Mouse (Mus musculus) retina, adult 2 months (tissue): ENCODE measurements at regions not wholly inside any gene's neighbourhood (a gene's known extent, or its start where the extent isn't known, plus 50 kb on each side); places are given as distances from the start of the nearest gene placed in this dataset.

Experiments
- DNase-seq: peaks from one replicate; pipeline ENCODE4 v3.0.0-alpha.2; 2012; ENCODE audit warnings: low read depth, low spot score

- no peak for DNase-seq
These were observed 54.2 kb downstream of the Gjd2 start for GRCm38 (mm10) chr2:113959025-113959767.

- DNase-seq: no peak
These were observed 60.9 kb downstream of the Gjd2 start for GRCm38 (mm10) chr2:113952480-113952879.

GRCm38 (mm10) chr2:113949296-113949990 lies 64.0 kb downstream of the Gjd2 start:
- DNase-seq: no peak

DNA sequence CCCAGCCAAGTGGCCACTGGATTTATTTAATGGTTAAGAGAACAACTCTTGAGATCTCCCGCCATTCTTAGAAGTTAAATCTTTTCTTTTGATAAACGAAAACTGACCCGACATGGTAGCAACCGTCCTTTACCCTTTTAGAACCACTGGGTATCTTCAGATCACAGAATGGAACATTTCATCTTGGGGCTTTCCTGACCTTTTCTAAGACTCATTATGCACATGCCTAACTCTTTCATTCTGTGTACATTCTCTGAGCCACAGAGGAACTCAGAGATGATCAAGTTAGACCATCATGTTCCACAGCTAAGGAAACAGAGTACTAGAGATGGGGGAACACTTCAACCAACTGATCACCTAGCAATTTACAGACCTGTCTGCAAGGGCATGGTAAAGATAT lies 81.7 kb downstream of the Gjd2 start:
- DNase-seq: no peak

DNA sequence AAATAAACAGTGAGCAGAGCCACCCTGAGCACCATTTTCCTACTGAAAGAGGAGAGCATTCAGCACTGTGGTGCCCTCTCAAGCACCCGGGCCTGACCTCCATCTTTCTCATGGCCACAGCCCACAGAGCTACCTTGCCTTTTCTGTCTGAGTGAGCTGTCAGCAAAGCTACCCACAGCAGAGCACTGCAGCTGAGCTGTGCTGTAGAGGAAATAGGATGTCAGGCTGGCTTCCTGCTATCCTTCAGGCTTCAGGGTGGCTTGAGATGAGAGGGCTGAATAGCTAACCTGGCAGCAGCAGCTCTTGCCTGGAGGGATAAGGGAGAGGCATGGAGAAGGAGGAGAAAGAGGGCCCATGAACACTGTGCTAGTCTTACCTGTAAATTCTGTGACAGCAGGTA lies 82.5 kb downstream of the Gjd2 start:
- DNase-seq: no peak

DNA sequence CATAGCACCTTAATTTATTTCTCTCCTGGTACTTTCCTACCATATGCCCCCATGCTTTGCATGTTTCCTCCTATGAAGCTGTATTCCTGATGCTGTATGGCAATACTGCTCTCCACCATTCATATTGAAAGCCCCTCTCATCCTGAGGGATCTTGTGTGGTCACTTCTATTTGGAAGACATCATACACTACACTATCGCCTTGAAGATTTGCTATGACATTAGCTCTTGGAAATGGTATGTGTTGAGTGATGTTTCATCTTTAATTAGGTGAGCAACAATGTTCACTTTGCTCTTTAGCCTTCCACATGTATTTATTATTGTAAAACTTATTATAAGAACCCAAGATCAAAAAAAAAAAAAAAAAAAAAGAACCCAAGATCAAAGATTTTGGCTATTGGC lies 81.2 kb upstream of the Arhgap11a start:
- DNase-seq: no peak

DNA sequence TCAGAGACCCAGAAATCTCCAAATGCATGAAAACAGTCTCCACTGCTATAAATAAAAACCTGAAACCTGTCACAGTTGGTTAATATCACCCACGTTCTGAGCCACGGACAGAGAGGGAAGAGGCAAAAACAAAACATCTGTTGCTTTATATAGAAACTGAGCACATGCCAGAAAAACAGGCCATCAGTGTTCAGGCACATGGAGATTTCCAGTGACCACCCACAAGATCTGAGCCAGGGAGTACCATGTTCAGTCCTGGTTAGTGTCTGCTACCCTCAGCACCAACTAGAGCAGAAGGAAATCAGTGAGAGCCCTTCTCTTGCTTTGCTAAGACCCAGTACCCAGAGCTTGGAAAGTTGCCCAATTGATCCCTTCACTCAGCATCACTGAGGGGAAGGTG lies 75.7 kb upstream of the Arhgap11a start:
- no peak for DNase-seq

DNA sequence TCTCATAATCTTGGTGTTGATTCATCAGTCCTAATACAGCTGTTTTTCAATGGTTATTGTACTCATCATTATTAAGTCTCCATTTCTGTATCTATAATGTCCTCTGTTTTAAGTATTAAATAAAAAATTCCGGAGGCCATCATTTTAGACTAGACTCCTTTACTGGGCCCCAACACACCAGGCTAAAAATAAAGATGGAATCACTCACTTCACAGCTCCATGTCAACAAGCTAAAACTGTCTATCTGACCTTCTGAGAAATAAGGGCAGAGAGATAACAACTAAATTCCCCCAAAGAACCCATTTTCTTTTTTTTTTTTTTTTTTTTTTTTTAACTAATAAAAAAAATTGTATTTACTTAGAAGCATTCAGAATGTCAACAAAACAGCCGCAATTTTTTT lies 70.5 kb upstream of the Arhgap11a start:
- no peak for DNase-seq

- no peak for DNase-seq
These were observed 65.8 kb upstream of the Arhgap11a start for GRCm38 (mm10) chr2:113914248-113914647.

GRCm38 (mm10) chr2:113911188-113911587 lies 62.7 kb upstream of the Arhgap11a start:
- DNase-seq: no peak

GRCm38 (mm10) chr2:113909502-113909901 lies 61.0 kb upstream of the Arhgap11a start:
- DNase-seq: no peak

- no peak for DNase-seq
These were observed 60.2 kb upstream of the Arhgap11a start for GRCm38 (mm10) chr2:113908636-113909035.

GRCm38 (mm10) chr2:113904414-113904813 lies 56.0 kb upstream of the Arhgap11a start:
- no peak for DNase-seq

GRCm38 (mm10) chr2:113903865-113904264 lies 55.4 kb upstream of the Arhgap11a start:
- no peak for DNase-seq

DNA sequence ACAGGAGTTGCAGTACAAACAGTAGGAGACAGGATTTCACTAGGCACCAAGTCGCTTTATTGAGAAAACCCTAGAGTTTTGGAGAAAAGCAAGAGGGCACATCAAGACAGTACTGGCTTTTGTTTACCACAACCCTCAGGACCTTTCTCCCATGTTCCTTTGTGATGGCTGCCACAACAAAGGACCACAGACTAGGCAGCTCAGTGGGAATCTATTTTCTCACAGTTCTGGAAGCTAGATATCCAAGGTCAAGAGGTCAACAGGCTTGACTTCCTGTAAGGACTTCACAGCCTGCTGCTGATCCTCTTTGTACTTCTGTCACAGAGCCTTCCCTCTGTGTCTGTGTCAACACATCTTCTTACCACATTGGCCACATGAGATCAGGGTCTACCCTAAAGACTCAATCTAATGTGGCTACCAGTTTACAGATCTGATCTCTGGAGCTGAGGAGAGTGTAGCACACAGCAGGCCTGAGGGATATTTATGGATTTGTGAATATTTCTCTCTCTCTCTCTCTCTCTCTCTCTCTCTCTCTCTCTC lies 54.6 kb upstream of the Arhgap11a start:
- no peak for DNase-seq

DNA sequence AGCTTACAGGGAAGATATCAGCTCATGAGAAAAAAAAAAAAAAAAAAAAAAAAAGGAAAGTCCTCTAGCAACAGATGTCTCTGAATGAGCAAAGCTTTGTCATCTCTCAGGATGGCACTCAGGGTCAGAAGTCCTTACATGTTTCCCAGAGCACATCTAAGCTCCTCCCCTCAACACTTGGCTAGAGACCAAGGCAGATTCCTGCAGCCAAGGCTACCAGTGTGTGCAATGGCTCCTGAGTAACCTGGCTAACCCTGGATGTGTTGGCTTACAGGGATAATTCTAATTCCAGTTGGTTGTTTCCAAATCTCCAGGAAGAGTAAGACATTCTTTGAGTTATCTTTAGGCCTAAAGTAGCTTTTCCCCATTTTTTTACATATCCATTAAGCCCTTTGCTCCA lies 53.9 kb upstream of the Arhgap11a start:
- DNase-seq: no peak

- DNase-seq: peak; percentile 45
These were observed 52.0 kb upstream of the Arhgap11a start for GRCm38 (mm10) chr2:113900496-113900895.

GRCm38 (mm10) chr2:113898747-113899146 lies 50.3 kb upstream of the Arhgap11a start:
- no peak for DNase-seq
